Comparison of ENCODE assay signal across 9 mouse cellular contexts in the genomic region with DNA sequence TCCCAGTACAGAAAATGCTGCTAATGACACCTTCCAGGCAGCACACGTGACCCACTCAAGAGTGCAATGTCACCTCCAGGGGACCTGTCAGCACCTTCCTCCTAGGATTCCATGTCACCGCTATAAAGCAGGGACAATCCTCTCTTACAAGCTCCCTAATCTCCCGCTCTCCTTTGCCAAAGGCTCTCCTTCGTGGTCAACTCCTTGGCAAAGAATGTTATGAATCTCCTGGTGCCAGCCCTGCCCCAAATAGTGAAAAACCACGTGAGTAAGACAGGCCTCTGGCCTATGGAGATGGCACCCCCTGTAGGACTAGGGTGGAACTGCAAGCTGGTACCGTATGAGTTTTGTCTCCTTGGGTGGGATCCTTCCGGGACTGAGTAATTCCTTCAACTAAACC. TPM values are rescaled to one million over a fixed set of nuclear protein-coding genes. Genes with fewer than 3 reads are reported as not detected.
DNase-seq lines count a peak whose midpoint lies in the region; ATAC-seq and TF ChIP-seq lines count a peak whose summit lies in the region.
"Had no signal": no experiment of that assay in that cellular context is flagged by ENCODE, and none has a peak within 500 bp of the region (broad histone marks: within the 10 kb centered on the region; RNA-seq: fewer than 3 reads in every experiment).

No protein-coding gene starts in this region.

- H3K36me3 ChIP-seq in small intestine, adult 2 months (ENCODE audit: control insufficient read depth, insufficient read depth, low read length) = no peaks in the 10 kb centered on the region

- no peaks in the 10 kb centered on the region for H3K4me1 ChIP-seq in small intestine, adult 2 months (ENCODE audit: control insufficient read depth, insufficient read depth, insufficient read length, low read length)

- 55% methylated on average over 7 of the region's 7 CpGs for WGBS in small intestine, adult 2 months

- DNase-seq in gastrocnemius, postnatal 10 days = peak; percentile 31
- no peak for DNase-seq in gastrocnemius, postnatal 25 days
- peak; percentile 24 to 35 for DNase-seq in B cell, adult 2 months
- no peak for DNase-seq in brain, embryonic 14.5 days (ENCODE audit: low read depth)
- peak; percentile 12 for DNase-seq in heart, postnatal 25 days (ENCODE audit: low spot score)
- no peak for DNase-seq in left cerebral cortex, adult 11 months (ENCODE audit: low spot score)

- no peak for ATAC-seq in inflammation-experienced regulatory T-cells, adult 6 months

- TF ChIP-seq POLR2A in brain, embryonic 14.5 days (IDR thresholded peaks at IDR 0.05; ENCODE audit: borderline replicate concordance, extremely low read depth, insufficient read depth, insufficient read length, poor library complexity, severe bottlenecking) = no peak
- no peak for TF ChIP-seq POLR2A in small intestine, adult 2 months (IDR thresholded peaks at IDR 0.05; ENCODE audit: low read depth, low read length)

- peak; percentile 61; the same call in 1 of the 2 replicates for TF ChIP-seq CTCF in brain, embryonic 14.5 days (IDR thresholded peaks at IDR 0.05; ENCODE audit: borderline replicate concordance, extremely low read depth, insufficient read depth, insufficient read length)
- peak; percentile 54; the same call in 1 of the 2 replicates for TF ChIP-seq CTCF in small intestine, adult 2 months (IDR thresholded peaks at IDR 0.05; ENCODE audit: extremely low read depth, insufficient read length, insufficient replicate concordance, low read depth, low read length)

- intact Hi-C loops in heart, postnatal 25 days (cut with DNase I) = loop anchor here (5.0 kb wide), 1 partner anchor 35 kb away; no protein-coding TSS in a partner anchor

- H3K4me3 ChIP-seq in small intestine, adult 2 months (ENCODE audit: low read depth, low read length) = no peak overlapping the region

- H3K27me3 ChIP-seq in small intestine, adult 2 months (ENCODE audit: control insufficient read depth, insufficient read depth, low read length) = no peaks in the 10 kb centered on the region

- H3K27ac ChIP-seq in small intestine, adult 2 months (ENCODE audit: insufficient read depth, low read depth, low read length) = no peak overlapping the region

RNA-seq across cellular contexts. Expression of a gene that starts 16.3 kb away (rescaled TPM):
- not detected for total RNA-seq in gastrocnemius, postnatal 10 days (2021)
- not detected for total RNA-seq in gastrocnemius, postnatal 25 days (2021)
- 0.21 and 0.23 TPM in 2 replicates for polyA plus RNA-seq in brain, embryonic 14.5 days (2012; rRNA removed)
- under 1 TPM in 1 of 2 experiments, not detected in 1; 0.17 TPM for total RNA-seq in heart, postnatal 25 days (2021)
- polyA plus RNA-seq in small intestine, adult 2 months (2012; rRNA removed) = 2.7 TPM in 1 of 2 replicates, not detected in the other
- polyA plus RNA-seq in inflammation-experienced regulatory T-cells, adult 6 months (2017; shearing (Covaris generic)) = not detected
- total RNA-seq: neutrophil, adult 5-6 weeks had no signal

RNA-seq across cellular contexts. Expression of a gene that starts 16.6 kb away (rescaled TPM):
- total RNA-seq in gastrocnemius, postnatal 10 days (2021) = not detected
- not detected for total RNA-seq in gastrocnemius, postnatal 25 days (2021)
- polyA plus RNA-seq in brain, embryonic 14.5 days (2012; rRNA removed) = 0.39 and 0.49 TPM in 2 replicates
- not detected for total RNA-seq in heart, postnatal 25 days (2021)
- polyA plus RNA-seq in small intestine, adult 2 months (2012; rRNA removed) = 0.09 TPM in 1 of 2 replicates, not detected in the other
- polyA plus RNA-seq in inflammation-experienced regulatory T-cells, adult 6 months (2017; shearing (Covaris generic)) = not detected
- total RNA-seq: neutrophil, adult 5-6 weeks had no signal

RNA-seq across cellular contexts. Expression of a gene that starts 44.5 kb away (rescaled TPM):
- not detected for total RNA-seq in gastrocnemius, postnatal 10 days (2021)
- not detected for total RNA-seq in gastrocnemius, postnatal 25 days (2021)
- not detected in 2 replicates for polyA plus RNA-seq in brain, embryonic 14.5 days (2012; rRNA removed)
- total RNA-seq in heart, postnatal 25 days (2021) = not detected
- not detected in 2 replicates for polyA plus RNA-seq in small intestine, adult 2 months (2012; rRNA removed)
- not detected for polyA plus RNA-seq in inflammation-experienced regulatory T-cells, adult 6 months (2017; shearing (Covaris generic))
- total RNA-seq: neutrophil, adult 5-6 weeks had no signal

RNA-seq across cellular contexts. Expression of a gene that starts 50.7 kb away (rescaled TPM):
- total RNA-seq in gastrocnemius, postnatal 10 days (2021) = not detected
- not detected for total RNA-seq in gastrocnemius, postnatal 25 days (2021)
- not detected in 2 replicates for polyA plus RNA-seq in brain, embryonic 14.5 days (2012; rRNA removed)
- total RNA-seq in heart, postnatal 25 days (2021) = not detected
- not detected in 2 replicates for polyA plus RNA-seq in small intestine, adult 2 months (2012; rRNA removed)
- polyA plus RNA-seq in inflammation-experienced regulatory T-cells, adult 6 months (2017; shearing (Covaris generic)) = not detected
- total RNA-seq: neutrophil, adult 5-6 weeks had no signal

Comparison
In these comparisons a context has a peak if more than half of its experiments do, and no peak if none do; other contexts are left out.
1. DNase-seq: peak in gastrocnemius, postnatal 10 days (single experiment), B cell, adult 2 months (2 of 2) and heart, postnatal 25 days (single experiment); none in gastrocnemius, postnatal 25 days (single experiment), brain, embryonic 14.5 days (single experiment) and left cerebral cortex, adult 11 months (single experiment).